Mouse (Mus musculus) small intestine, adult 2 months (tissue): Measurements from ENCODE around the gene Acsm2. TPM values are rescaled to one million over a fixed set of nuclear protein-coding genes. Genes with fewer than 3 reads are reported as not detected.

Source experiments
- H3K27ac ChIP-seq: fragments of 200-500 bp; 2 replicates; pipeline ENCODE4 v1.5.1; 2012; ENCODE audit warnings: low read depth, low read length, control low read depth, inconsistent platforms; ENCODE audit not compliant: insufficient read depth
- H3K27me3 ChIP-seq: fragments of 200-500 bp; 2 replicates; pipeline ENCODE4 v1.6.1; 2012; ENCODE audit warnings: mild to moderate bottlenecking, moderate library complexity, low read length, inconsistent platforms; ENCODE audit not compliant: control insufficient read depth, insufficient read depth
- H3K36me3 ChIP-seq: fragments of 200-500 bp; 2 replicates; pipeline ENCODE4 v1.6.1; 2012; ENCODE audit warnings: mild to moderate bottlenecking, low read length, control low read depth, inconsistent platforms; ENCODE audit not compliant: control insufficient read depth, insufficient read depth
- H3K4me1 ChIP-seq: fragments of 200-500 bp; 2 replicates; pipeline ENCODE4 v1.6.1; 2012; ENCODE audit warnings: low read length, inconsistent platforms, mixed read lengths; ENCODE audit not compliant: control insufficient read depth, insufficient read depth, insufficient read length
- H3K4me3 ChIP-seq: fragments of 200-500 bp; 2 replicates; pipeline ENCODE4 v1.5.1; 2012; ENCODE audit warnings: low read depth, mild to moderate bottlenecking, control low read depth, inconsistent platforms, low read length, moderate library complexity
- CTCF ChIP-seq: fragments of 200-500 bp; IDR thresholded peaks from 2 replicates; pipeline ENCODE4 v1.5.1; 2012; ENCODE audit warnings: low read depth, mild to moderate bottlenecking, control low read depth, inconsistent platforms, low read length, moderate library complexity, mixed read lengths; ENCODE audit not compliant: insufficient replicate concordance, insufficient read length; ENCODE audit errors: extremely low read depth
- POLR2A ChIP-seq: fragments of 200-500 bp; IDR thresholded peaks from 2 replicates; pipeline ENCODE4 v1.6.1; 2012; ENCODE audit warnings: low read depth, mild to moderate bottlenecking, control low read depth, inconsistent platforms, low read length, moderate library complexity
- WGBS: fragments of 180-500 bp; shearing (Covaris S2); methylation state at CpG from one replicate; pipeline ENCODE4 v1.1.7; 2018; 5-methylcytosine and 5-hydroxymethylcytosine counted together
- polyA plus RNA-seq: library from polyadenylated mRNA; depleted of rRNA; stranded (reverse); fragments of >200 nt; gene quantifications from 2 replicates; pipeline ENCODE4 v1.2.3, GENCODE M21; 2012

Acsm2 gene
- polyA plus RNA-seq, 1 experiment: not detected

- Histone ChIP-seq H3K4me1 (no peaks in the 10 kb centered on the region), H3K27me3 (no peaks in the 10 kb centered on the region), H3K4me3 (no peak overlapping the region), H3K27ac (no peak overlapping the region), H3K36me3 (no peaks in the 10 kb centered on the region)
- TF ChIP-seq CTCF (no peak), POLR2A (no peak)
- WGBS: 59% methylated on average over 2 of the region's 2 CpGs
Measured at GRCm38 (mm10) chr7:119604903-119605483, 50.9 kb downstream of the Acsm2 start.

- Histone ChIP-seq H3K36me3 (no peaks in the 10 kb centered on the region), H3K27ac (no peak overlapping the region), H3K4me3 (no peak overlapping the region), H3K4me1 (no peaks in the 10 kb centered on the region), H3K27me3 (no peaks in the 10 kb centered on the region)
- no peak for TF ChIP-seq POLR2A
- no peak for TF ChIP-seq CTCF
- 66% methylated on average over 9 of the region's 9 CpGs for WGBS
Measured at GRCm38 (mm10) chr7:119605926-119606663, 52.0 kb downstream of the Acsm2 start.

- no peaks in the 10 kb centered on the region for H3K36me3 ChIP-seq
- WGBS: 61% methylated on average over 5 of the region's 5 CpGs
- no peak within 1 kb of the TSS for H3K27ac ChIP-seq
- H3K27me3 ChIP-seq: no peaks in the 10 kb centered on the region
- H3K4me1 ChIP-seq: no peaks in the 10 kb centered on the region
- TF ChIP-seq POLR2A: no peak
- no peak for TF ChIP-seq CTCF
- no peak within 1 kb of the TSS for H3K4me3 ChIP-seq
Measured at GRCm38 (mm10) chr7:119606664-119607076, 52.5 kb downstream of the Acsm2 start, which contains the start of gene Acsm1. TSS of gene Acsm1 (plus strand) at chr7:119607026.

GRCm38 (mm10) chr7:119607796-119608515 is 53.8 kb downstream of the Acsm2 start:
- Histone ChIP-seq H3K4me3 (no peak overlapping the region), H3K27me3 (no peaks in the 10 kb centered on the region), H3K4me1 (no peaks in the 10 kb centered on the region), H3K27ac (no peak overlapping the region), H3K36me3 (no peaks in the 10 kb centered on the region)
- TF ChIP-seq POLR2A (no peak), CTCF (no peak)
- WGBS: 53% methylated on average over 9 of the region's 9 CpGs

GRCm38 (mm10) chr7:119616531-119616930 is 62.4 kb downstream of the Acsm2 start:
- 19% methylated on average over 1 of the region's 1 CpGs for WGBS
- no peaks in the 10 kb centered on the region for H3K27me3 ChIP-seq

GRCm38 (mm10) chr7:119617593-119617992 is 63.5 kb downstream of the Acsm2 start:
- Histone ChIP-seq H3K36me3 (no peaks in the 10 kb centered on the region), H3K4me1 (no peaks in the 10 kb centered on the region), H3K27me3 (no peaks in the 10 kb centered on the region), H3K4me3 (no peak overlapping the region), H3K27ac (no peak overlapping the region)
- TF ChIP-seq POLR2A: no peak
- no peak for TF ChIP-seq CTCF
- WGBS: 86% methylated on average over 6 of the region's 6 CpGs

More at GRCm38 (mm10) chr7:119616531-119616930, 62.4 kb downstream of the Acsm2 start:
- no peak for TF ChIP-seq POLR2A
- no peak for TF ChIP-seq CTCF
- H3K36me3 ChIP-seq: no peaks in the 10 kb centered on the region
- no peaks in the 10 kb centered on the region for H3K4me1 ChIP-seq
- H3K4me3 ChIP-seq: no peak overlapping the region
- H3K27ac ChIP-seq: no peak overlapping the region
